Mouse (Mus musculus) ES-Bruce4 (cell line): ENCODE data around the gene Ing4.

ENCODE experiments used
- CTCF ChIP-seq: IDR thresholded peaks from one replicate; pipeline ENCODE4 v1.8.1; 2011; ENCODE audit warnings: low read depth, low read length
- EP300 ChIP-seq: IDR thresholded peaks from 2 replicates; pipeline ENCODE4 v1.6.1; 2011; ENCODE audit warnings: low read depth, low read length; ENCODE audit not compliant: insufficient read depth
- POLR2A ChIP-seq: IDR thresholded peaks from one replicate; pipeline ENCODE4 v1.8.1; 2011; ENCODE audit warnings: low read length; ENCODE audit not compliant: insufficient read depth

GRCm38 (mm10) chr6:125098513-125098912 lies 59.0 kb downstream of the Ing4 start:
- TF ChIP-seq EP300: no peak
- TF ChIP-seq CTCF: no peak
- no peak for TF ChIP-seq POLR2A
